In the genomic region with DNA sequence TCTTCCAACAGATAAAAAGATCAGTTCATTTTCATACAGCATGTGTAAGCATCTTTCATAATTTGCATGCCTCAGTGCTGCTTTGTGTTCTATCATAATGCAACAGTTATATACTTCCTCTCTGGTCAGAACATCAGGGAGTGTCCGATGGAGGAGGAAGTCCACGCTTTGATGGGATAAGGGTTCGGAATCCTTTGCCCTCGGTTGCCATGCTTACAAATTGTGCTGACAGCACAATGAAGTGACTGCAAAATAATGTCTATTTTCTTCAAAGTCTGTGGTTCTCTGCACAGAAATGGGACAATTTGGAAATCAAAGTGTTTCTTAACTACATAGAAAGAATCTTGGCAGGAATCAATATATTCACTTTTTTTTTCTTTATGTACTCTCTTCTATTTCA, we compare ENCODE assay signal across 28 mouse cellular contexts.
"Had no signal": no experiment of that assay in that cellular context is flagged by ENCODE, and none has a peak within 500 bp of the region (broad histone marks: within the 10 kb centered on the region; RNA-seq: fewer than 3 reads in every experiment).

No protein-coding gene starts in this region.

- H3K4me3 ChIP-seq: embryonic facial prominence, embryonic 10.5 days; embryonic facial prominence, embryonic 12.5 days; embryonic facial prominence, embryonic 13.5 days; embryonic facial prominence, embryonic 15.5 days; erythroblast, embryonic 14.5 days; forebrain, embryonic 10.5 days; forebrain, embryonic 12.5 days; forebrain, embryonic 13.5 days; forebrain, embryonic 15.5 days; gastrocnemius, adult 2 months had no signal

- H3K9ac ChIP-seq: embryonic facial prominence, embryonic 12.5 days; embryonic facial prominence, embryonic 13.5 days; embryonic facial prominence, embryonic 15.5 days; forebrain, embryonic 12.5 days; forebrain, embryonic 13.5 days; forebrain, embryonic 15.5 days; forebrain, postnatal 0 days had no signal

- ATAC-seq: forebrain, embryonic 13.5 days; forebrain, embryonic 14.5 days; forebrain, embryonic 15.5 days; forebrain, embryonic 16.5 days; forebrain, postnatal 0 days had no signal

- H3K9me3 ChIP-seq: embryonic facial prominence, embryonic 10.5 days; embryonic facial prominence, embryonic 12.5 days; embryonic facial prominence, embryonic 13.5 days; embryonic facial prominence, embryonic 15.5 days; forebrain, embryonic 10.5 days; forebrain, embryonic 12.5 days; forebrain, embryonic 13.5 days; forebrain, embryonic 15.5 days had no signal

- H3K4me1 ChIP-seq: embryonic facial prominence, embryonic 12.5 days; embryonic facial prominence, embryonic 13.5 days; embryonic facial prominence, embryonic 15.5 days; forebrain, embryonic 10.5 days; forebrain, embryonic 12.5 days; forebrain, embryonic 13.5 days; forebrain, embryonic 15.5 days had no signal

- DNase-seq: cerebellum, adult 2 months; cerebellum, adult 8-10 months; cerebellum, adult 9-10 months; cerebellum, adult 9-11 months; cerebellum, postnatal 10 days; cerebellum, postnatal 14 days; cerebellum, postnatal 25 days; cerebellum, postnatal 36 days; embryo, embryonic 11 days; forebrain, postnatal 0 days; gastrocnemius, adult 2 months; gastrocnemius, postnatal 10 days; gastrocnemius, postnatal 14 days; gastrocnemius, postnatal 25 days; gastrocnemius, postnatal 36 days; heart, adult 11 months; heart, adult 18-20 months had no signal

- H3K27me3 ChIP-seq: embryonic facial prominence, embryonic 12.5 days; embryonic facial prominence, embryonic 13.5 days; embryonic facial prominence, embryonic 15.5 days; forebrain, embryonic 12.5 days; forebrain, embryonic 13.5 days; forebrain, embryonic 15.5 days had no signal

- H3K27ac ChIP-seq: embryonic facial prominence, embryonic 10.5 days; embryonic facial prominence, embryonic 12.5 days; embryonic facial prominence, embryonic 13.5 days; embryonic facial prominence, embryonic 15.5 days; forebrain, embryonic 10.5 days; forebrain, embryonic 12.5 days; forebrain, embryonic 13.5 days; forebrain, embryonic 15.5 days; gastrocnemius, adult 2 months had no signal

- H3K4me2 ChIP-seq: embryonic facial prominence, embryonic 12.5 days; embryonic facial prominence, embryonic 13.5 days; embryonic facial prominence, embryonic 15.5 days; forebrain, embryonic 12.5 days; forebrain, embryonic 13.5 days; forebrain, embryonic 15.5 days had no signal

- H3K36me3 ChIP-seq: embryonic facial prominence, embryonic 10.5 days; embryonic facial prominence, embryonic 12.5 days; embryonic facial prominence, embryonic 13.5 days; embryonic facial prominence, embryonic 15.5 days; forebrain, embryonic 10.5 days; forebrain, embryonic 12.5 days; forebrain, embryonic 15.5 days had no signal
